Mouse (Mus musculus): ENCODE results near the gene Kcnd1. TPM values are rescaled to one million over a fixed set of nuclear protein-coding genes. Genes with fewer than 3 reads are reported as not detected.
"Not testable (repeated sequence)": the region's sequence is repeated elsewhere in the genome, so short reads cannot be mapped to it uniquely, and the experiment has no call there.

Gene Kcnd1
- under 1 TPM; 0.66 to 0.68 TPM for total RNA-seq (2021)
- long read RNA-seq, experiment 1 = 0 reads
- long read RNA-seq, experiment 2 = 0 reads

DNA sequence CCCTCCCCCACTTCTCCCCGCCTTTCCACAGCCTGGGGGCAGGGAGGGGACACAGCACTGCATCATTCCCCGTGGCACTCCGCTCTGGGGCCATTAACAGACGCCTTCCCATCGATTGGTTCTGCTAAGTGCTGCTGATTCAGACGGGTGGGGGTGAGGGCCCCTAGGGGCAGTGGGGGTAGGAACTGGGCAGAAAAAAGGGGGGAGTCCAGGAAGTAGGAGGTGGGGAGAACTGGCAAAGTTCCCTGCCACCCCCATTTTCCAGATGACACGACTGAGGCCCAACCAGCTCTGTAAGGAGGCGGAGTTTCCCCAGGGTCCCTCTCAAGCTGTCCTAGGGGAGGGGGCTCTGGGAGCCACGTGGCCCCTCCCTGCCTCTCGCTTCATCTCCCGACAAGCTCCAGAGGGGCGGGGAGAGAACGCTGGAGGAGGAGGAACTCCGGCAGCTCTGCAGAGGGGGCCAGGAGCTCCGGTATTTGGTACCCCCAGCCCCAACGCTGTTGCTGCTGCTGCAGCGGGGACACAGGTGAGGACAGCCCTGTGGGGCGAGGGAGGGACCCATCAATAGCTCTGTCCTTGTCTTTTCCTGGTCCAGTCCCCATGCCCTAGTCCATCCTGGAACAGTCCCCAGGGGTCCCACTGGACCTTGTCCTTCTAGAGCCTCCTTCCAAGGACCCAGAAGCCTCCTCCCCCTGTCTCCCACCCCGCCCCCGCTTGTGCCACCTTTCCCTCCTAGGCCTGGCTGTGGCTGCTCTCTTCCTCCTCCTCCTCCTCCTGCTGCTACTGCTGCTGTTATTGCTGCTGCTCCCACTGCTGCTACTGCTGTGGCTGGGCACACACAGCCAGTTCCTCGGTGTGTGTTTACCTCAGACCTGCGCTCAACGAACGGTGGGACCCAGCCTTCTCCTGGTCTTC lies at the start of gene Kcnd1:
Gene Kcnd1 (plus strand): TSS at position 425 of the 915 bp plus-strand sequence.
- intact Hi-C loops (cut with DNase I; ENCODE audit: low total_unique reads) = no loop called here

DNA sequence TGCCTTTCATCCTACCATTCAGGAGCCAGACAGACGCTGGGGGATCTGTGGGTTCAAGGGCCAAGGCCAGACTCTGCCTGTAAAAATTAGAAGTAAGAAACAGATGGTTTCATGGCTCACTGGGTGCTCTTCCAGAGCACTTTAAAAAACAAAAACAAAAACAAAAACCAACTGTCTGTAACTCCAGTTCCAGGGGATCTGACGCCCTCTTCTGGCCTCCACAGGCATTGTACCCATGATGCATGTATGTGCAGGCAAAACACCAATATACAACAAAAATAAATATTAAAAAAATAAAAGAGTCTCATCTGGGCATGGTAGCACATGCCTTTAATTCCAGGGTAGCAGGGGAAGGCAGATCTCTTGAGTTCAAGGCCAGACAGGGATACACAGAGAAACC lies 49.3 kb upstream of the Kcnd1 start:
- intact Hi-C loops (cut with DNase I; ENCODE audit: low total_unique reads) = no loop called here
- no peak for DNase-seq

More for the DNA sequence above, at the start of gene Kcnd1:
- peak; percentile 45 for DNase-seq

DNA sequence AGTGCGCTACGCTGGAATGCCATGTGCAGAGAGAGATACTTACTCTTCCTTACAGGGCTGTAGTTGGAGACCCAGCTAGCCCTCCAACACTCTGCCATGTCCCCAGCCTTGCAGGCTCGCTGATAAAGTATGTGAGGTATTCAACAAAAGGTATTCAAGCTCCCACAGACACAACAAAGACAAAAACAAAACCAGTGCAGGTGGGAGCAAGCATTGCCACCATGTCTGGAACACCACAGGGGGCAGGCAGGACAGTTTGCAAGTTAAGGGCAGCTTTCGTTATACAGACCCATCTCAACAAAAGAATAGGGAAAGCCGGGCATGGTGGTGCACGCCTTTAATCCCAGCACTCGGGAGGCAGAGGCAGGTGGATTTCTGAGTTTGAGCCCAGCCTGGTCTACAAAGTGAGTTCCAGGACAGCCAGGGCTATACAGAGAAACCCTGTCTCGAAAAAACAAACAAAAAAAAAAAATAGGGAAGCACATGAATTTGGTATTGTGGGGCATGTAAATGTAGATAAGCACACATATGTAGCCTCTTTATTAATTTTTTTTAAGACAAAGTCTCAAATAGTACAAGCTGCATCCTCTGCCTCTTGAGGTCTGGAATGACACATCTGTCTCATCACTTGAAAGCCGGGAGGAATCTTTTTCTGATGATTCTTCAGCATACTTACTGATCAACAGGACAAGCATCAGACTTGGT lies 46.4 kb upstream of the Kcnd1 start:
- intact Hi-C loops (cut with DNase I; ENCODE audit: low total_unique reads) = no loop called here
- DNase-seq = no peak

DNA sequence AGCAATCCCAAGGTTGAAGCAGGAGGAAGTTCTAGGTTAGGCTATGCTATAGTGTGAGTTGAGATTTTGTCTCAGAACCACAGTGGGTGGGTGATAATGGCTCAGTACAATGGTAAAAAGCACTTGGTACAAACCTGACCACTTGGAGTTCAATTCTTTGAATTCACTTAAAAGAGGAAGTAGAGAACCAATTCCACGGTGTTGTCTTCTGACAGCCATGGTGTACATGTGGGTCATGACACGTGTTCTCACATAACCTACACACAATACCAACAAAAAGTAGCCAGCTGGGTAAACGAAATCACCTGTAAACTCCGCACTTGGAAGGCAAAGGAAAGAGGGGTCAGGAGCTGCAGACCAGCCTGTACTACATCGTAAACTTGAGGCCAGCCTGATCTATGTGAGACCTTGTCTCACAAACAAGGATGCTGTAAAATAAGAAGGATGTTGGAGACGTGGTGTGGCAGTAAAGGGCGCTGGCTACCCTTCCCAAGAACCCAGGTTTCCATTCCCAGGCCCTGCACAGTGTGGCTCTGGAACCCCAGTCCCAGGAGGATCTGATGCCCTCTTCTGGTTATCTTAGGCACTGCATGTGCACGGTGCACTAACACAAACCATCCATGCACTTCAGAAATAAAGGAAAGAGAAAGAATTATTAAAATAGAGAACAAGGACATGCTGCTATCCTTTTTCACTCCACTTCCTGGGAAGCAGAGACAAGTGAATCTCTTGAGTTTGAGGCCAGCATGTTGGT lies 45.6 kb upstream of the Kcnd1 start:
- peak; percentile 36 for DNase-seq
- intact Hi-C loops (cut with DNase I; ENCODE audit: low total_unique reads) = no loop called here

DNA sequence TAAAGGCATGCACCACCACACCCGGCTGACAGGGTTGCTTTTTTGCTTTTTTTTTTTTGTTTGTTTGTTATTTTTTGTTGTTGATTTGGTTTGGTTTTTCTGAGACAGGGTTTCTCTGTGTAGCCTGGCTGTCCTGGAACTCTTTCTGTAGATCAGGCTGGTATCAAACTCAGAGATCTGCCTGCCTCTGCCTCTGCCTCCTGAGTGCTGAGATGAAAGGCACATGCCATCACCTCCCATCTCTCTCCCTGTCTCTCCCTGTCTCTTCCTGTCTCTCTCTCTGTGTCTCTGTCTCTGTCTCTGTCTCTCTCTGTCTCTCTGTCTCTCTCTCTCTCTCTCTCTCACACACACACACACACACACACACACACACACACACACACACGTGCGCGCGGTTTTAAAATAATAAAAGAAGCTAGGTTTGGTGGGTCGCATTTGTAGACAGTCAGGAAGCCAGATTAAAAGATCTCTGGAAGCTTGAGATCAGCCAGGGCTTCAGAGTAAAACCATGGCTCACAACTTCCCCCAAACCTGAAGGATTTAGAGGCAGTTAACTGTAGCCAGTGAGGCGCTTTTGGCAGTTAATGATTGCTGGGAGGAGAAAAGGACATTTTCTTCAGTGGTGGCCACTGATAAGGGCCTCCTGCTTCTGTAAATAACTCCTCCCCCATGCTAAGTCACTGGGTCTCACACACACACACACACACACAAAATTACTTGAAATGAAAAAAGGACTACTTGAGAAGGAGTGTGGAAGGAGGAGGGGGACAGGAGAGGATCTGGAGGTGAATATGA lies 43.4 kb upstream of the Kcnd1 start:
- intact Hi-C loops (cut with DNase I; ENCODE audit: low total_unique reads) = no loop called here
- DNase-seq = no peak

DNA sequence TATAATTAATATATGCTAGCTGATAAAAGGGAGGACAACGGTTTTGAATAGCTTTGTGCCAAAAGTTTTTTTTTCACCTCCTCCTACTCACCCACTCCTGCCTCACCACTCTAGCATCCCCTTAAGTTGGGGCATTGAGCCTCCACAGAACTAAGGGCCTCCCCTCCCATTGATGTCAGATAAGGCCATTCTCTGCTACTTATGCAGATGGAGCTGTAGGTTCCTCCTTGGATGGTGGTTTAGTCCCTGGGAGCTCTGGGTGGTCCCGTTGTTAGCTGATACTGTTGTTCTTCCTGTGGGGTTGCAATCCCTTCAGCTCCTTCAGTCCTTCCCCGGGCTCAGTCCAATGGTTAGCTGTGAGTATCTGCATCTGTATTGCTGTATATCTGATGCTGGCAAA lies 42.8 kb upstream of the Kcnd1 start:
- intact Hi-C loops (cut with DNase I; ENCODE audit: low total_unique reads) = no loop called here
- no peak for DNase-seq

DNA sequence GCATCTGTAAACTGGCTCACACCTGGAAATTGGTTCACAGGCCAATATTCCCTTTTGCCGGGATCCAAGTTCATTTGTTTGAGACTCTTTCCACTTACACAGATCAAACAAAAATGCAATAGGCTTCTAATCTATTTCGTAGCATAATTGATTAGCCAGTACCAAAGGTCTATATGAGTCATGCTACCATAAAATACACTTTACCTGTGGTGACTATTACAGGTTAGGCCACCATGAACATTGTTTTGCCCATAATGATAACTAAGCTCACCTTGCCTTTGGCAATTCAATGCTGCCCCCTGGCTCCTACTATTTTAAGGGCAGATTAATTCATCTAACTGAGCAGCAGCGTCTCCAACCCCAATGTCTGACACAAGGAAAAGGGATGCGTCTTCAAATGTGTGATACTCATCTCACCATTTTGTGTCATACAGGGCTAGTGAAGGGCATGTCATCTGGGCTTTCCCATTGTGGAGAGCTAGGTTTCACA lies 39.4 kb upstream of the Kcnd1 start:
- DNase-seq = no peak
- intact Hi-C loops (cut with DNase I; ENCODE audit: low total_unique reads) = no loop called here

DNA sequence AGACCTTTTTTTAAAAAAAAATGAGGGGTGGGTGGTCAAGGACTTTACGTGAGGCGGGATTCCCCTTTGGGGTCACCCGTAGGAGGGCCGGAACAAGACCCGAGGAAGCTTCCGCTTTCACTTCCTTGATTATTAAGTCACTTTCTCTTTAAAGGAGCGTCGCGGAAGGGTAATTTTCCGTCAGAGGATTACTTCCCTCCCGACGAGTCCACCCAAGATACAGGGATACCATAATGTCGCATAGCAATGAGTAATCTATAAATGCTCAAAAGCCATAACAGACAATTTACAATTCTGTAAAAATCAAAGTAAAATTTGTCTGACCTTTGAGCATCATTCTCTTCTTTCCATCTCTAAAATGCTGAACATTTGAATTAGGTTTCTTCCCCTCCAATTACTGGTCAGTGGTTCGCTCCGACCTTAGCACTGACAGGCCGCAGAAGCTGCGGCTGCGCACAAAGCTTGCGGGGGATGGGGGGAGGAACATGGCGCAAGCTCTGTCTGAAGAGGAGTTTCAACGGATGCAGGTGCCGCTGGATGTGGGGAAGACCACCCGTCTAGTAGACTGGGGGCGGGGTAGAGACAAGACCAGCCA lies 32.5 kb upstream of the Kcnd1 start, which contains the start of gene Gripap1:
Gene Gripap1 (plus strand): TSS at position 224 of the 595 bp plus-strand sequence.
- intact Hi-C loops (cut with DNase I; ENCODE audit: low total_unique reads) = no loop called here
- peak; percentile 69 for DNase-seq

DNA sequence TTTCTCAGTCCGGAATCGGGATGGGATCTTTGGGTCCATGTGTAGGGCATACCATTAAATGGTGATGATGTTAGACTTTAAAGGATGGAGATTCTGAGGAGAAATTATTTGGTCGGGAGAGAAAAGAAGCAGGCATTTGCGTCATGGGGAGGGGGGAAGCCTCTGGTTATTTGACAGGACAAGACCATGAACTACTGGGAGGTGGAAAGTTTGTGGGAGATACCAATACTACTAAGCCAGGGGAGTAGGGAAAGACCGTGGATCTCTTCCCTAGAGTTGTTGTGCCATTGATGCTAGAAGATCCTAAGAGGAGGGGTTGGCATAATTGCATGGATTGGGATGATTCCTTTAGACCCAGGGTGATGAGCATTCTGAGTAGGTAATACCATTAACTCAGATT lies 31.8 kb upstream of the Kcnd1 start:
- no peak for DNase-seq
- intact Hi-C loops (cut with DNase I; ENCODE audit: low total_unique reads) = no loop called here

DNA sequence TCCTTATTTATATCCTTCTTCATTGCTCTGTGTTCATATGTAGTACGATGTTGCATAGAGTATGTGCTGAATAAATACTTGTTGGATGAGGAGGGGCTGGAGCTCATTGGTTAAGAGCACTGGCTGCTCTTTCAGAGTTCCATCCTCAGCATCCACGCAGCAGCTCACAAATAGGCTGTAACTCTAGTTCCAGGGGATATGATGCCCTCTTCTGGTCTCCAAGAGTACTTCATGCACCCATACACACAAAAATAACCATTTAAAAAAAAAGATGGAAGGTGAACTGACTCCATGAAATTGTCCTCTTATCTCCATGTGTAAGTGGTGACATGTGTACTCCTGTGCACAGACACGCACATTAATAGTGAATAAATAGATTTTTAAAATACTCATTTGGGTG lies 28.7 kb upstream of the Kcnd1 start:
- intact Hi-C loops (cut with DNase I; ENCODE audit: low total_unique reads) = no loop called here
- no peak for DNase-seq

DNA sequence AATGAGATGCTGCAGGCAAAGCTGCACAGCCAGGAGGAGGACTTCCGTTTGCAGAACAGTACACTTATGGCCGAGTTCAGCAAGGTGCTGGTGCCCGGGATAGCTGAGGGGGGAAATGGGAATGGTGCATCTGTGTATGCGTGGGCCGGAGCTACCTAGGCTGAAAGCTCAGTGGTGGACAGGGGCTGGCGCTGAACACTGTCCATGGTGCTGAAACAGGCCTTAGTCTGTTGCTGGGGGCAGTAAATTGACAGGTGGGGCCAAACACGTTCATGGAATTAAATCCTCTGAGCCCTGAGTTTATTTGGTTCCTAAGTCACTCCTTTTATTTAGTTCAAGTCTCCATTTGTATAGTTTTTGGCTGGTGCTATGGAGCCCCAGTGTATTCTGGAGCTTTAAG lies 27.1 kb upstream of the Kcnd1 start:
- no peak for DNase-seq
- intact Hi-C loops (cut with DNase I; ENCODE audit: low total_unique reads) = no loop called here

DNA sequence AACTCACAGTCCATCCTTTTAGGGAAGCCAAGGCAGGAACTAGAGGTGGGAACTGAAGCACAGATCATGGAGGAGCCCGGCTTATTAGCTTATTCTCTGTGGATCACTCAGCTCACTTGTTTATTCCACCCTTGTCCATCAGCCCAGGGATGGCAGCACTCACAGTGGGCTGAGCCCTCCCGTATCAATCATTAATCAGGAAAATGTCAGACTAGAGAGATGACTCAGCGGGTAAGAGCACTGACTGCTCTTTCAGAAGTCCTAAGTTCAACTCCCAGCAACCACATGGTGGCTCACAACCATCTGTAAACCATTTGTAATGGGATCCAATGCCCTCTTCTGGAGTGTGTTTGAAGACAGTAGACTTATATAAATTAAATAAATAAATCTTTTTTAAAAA lies 24.8 kb upstream of the Kcnd1 start:
- intact Hi-C loops (cut with DNase I; ENCODE audit: low total_unique reads) = no loop called here
- no peak for DNase-seq

DNA sequence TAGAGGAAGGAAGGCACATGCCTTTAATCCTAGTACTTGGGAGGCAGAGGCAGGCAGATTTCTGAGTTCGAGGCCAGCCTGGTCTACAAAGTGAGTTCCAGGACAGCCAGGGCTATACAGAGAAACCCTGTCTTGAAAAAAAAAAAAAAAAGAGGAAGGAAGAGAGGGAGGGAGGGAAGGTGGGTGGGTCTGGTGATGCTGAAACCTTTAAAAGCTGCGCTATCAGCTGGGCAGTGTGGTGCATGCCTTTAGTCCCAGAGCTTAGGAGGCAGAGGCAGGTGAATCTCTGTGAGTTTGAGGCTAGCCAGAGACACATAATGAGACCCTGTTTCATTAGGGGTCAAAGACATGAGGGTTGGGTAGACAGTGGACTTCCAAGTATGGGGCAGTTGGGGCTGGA lies 19.9 kb upstream of the Kcnd1 start:
- DNase-seq; intact Hi-C loops (cut with DNase I; ENCODE audit: low total_unique reads): not testable (repeated sequence)

DNA sequence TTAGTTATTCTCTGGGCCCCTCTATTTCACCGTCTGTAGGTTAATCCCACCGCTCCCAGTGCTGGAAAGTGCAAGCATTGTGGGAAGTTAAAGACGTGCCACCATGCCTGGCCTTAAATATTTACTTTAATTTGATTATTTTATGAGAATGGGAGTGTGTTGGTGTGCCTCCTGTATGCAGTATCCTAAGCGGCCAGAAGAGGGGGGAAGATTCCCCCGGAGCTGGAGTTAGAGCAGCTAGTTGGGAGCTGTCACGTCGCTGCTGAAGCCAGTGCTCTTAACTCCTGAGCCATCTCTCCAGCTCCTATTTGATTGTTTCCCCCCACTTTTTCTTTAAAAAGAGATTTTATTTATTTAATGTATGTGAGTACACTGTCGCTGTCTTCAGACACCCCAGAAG lies 7.1 kb upstream of the Kcnd1 start:
- intact Hi-C loops (cut with DNase I; ENCODE audit: low total_unique reads); DNase-seq: not testable (repeated sequence)

DNA sequence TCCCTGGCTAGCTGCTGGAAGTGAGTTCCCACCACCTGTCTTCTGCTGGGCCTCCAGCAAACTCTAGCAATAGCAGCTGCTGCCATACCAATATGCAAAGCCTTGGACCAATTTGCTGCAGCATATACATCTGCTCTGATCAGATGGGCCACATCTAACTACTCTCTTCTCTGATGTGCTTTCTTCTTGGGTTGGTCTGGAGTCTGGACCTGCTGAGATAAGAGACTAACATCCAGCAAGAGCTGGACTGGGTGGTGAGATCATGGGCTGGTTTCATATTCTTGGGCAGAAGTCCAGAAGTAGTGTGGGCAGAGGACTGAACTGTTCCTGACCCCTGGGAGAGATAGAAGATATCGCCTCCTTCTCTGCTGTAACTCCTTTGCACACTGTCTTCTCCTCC lies 15.1 kb downstream of the Kcnd1 start:
- DNase-seq = no peak
- intact Hi-C loops (cut with DNase I; ENCODE audit: low total_unique reads) = no loop called here

DNA sequence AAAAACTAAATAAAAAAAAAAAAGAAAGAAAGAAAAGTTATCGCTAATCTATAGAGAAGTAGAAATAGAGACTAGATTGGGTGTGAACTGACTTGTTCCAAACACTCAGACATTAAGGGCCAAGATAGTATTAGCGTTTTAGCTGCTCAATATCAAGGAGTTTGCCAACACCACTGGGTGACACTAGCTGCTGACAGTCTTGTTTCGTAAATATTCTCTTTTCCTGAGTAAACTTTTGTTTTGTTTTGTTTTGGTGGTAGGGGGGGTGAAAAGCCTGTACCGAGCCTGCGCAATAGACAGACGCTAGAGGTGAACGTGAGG lies 18.7 kb downstream of the Kcnd1 start:
- no peak for DNase-seq
- intact Hi-C loops (cut with DNase I; ENCODE audit: low total_unique reads) = no loop called here

DNA sequence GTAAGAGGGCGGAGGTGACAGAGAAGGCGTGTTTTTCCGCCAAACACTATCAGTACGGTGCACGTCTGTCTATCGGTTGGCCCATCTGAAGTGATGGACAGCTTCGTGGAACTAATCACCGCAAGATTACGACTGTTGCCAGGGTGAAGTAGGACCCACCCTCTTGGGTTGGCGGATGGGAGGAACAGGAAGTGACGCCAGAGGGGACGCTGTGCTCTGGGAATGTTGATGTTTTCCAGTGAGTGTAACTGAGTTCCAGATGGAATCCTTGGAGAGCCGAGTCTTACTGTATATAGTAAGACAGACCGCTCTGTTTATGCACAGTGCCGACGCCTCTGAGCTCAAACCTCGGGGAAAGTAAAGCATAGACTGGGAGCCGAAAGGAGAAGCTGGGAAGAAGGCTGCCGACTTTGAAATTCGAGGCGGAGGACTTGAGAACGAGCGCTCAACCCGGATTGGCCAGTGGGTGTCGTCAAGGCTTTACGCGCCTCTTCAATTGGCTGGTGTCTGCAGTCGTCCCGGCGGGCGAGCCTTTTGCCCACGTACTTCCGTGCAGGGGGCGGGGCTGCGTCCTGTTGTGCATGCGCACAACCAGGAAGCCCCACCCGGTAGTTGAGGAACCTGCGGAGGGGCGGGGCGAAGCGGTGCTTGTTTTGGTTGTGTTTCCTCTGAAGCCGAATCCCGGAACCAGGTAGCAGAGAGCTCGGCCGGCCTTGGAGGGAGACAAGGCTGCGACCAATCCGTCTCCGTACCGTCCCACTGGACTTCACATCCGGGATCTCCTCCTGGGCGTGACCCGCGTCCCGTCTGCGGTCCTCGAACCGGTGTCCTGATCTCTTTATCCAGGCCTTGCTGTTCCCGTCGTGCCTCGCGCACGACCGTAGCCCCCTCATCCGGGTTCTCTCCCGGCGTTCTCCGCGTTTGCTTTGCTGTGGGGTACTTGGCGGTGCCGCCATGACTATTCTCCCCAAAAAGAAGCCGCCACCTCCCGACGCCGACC lies 19.4 kb downstream of the Kcnd1 start, which contains the start of gene Otud5:
Gene Otud5 (plus strand): TSS at position 202 of the 1,000 bp plus-strand sequence.
- intact Hi-C loops (cut with DNase I; ENCODE audit: low total_unique reads) = no loop called here
- DNase-seq = peak; percentile 93

DNA sequence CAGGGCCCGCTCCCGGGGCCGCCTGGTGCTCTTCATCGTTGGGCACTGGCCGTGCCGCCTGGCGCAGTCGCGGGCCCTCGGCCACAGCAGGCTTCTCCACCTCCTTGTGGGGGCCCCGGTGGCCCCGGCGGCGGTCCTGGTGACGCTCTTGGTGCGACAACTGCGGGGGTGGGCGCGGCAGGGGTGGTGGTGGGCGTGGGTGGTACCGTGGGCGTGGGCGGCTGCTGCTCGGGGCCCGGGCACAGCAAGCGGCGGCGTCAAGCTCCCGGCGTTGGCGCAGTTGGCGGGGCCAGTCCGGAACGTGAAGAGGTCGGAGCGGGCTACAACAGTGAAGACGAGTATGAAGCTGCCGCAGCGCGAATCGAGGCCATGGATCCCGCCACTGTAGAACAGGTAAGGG lies 20.2 kb downstream of the Kcnd1 start:
- intact Hi-C loops (cut with DNase I; ENCODE audit: low total_unique reads) = no loop called here
- DNase-seq = peak; percentile 12
